Mouse (Mus musculus) E14TG2a.4 (cell line): Measurements from ENCODE around the gene Zfand3.

ENCODE experiments used
- H3K27me3 ChIP-seq: 2 replicates; pipeline ENCODE4 v1.6.1; 2014; ENCODE audit warnings: low read length, control low read depth; ENCODE audit not compliant: insufficient read depth
- H3K36me3 ChIP-seq: 2 replicates; pipeline ENCODE4 v1.6.1; 2014; ENCODE audit warnings: low read length, control low read depth; ENCODE audit not compliant: insufficient read depth
- H3K4me1 ChIP-seq: replicated peaks from 2 replicates; pipeline ENCODE4 v1.6.1; 2014; ENCODE audit warnings: low read depth, low read length, control low read depth
- H3K4me3 ChIP-seq: replicated peaks from 2 replicates; pipeline ENCODE4 v1.5.1; 2014; ENCODE audit warnings: mild to moderate bottlenecking, low read length
- H3K9me3 ChIP-seq: 2 replicates; pipeline ENCODE4 v1.6.1; 2014; ENCODE audit warnings: low read length, control low read depth
- CTCF ChIP-seq: conservative IDR thresholded peaks from 2 replicates; pipeline ENCODE4 v1.5.1; 2014; ENCODE audit warnings: low read length
- NANOG ChIP-seq: IDR thresholded peaks from 2 replicates; pipeline ENCODE4 v1.6.1; 2014; ENCODE audit warnings: borderline replicate concordance, low read length, mixed read lengths
- POU5F1 ChIP-seq: IDR thresholded peaks from 2 replicates; pipeline ENCODE4 v1.6.1; 2014; ENCODE audit warnings: low read length, borderline replicate concordance

Gene Zfand3

DNA sequence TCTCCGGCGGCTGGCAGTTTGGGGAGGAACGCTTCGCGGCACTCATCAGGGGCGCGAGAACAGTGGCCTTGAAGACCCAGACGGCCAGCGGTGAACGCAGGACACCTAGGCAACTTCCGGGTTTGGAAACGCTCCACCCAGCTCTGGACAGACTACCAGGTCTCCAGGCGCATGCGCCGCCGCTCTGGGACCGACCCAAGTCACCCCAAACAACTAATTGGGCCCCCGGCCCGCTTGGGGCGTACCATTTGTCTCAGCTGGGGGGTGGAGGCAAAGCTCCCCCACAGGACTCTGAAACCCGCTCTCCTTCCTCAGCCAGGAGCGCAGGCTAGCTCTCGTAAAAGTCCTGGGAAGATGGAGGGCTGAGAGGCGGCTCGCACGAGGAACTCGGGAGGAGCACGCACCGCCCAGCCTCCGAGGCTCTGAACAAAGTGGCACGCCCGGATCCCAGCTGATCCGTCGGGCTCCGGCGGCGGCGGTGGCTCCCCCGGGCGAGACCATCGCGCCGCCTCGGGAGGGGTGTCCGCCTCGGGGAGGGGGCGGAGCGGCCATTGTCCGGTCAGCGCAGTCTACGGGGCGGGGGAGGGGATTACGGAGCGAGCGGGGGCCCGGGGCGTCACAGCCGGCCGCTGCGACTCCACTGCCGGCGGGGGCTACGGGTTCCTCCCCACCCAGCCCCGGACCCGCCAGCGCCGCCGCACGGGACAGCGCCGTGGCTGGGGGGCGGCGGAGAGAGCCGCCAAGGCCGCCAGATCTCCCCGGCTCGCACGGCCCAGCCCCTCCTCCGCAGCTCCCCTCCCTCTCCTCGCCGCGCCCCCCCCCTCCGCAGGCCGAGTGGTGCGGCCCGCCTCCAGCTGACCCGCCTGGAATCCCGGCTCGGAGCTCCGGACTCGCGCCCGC lies at the start of gene Zfand3:
Gene Zfand3, plus strand, starts transcription at position 531 of the 900 bp plus-strand sequence.
- H3K4me3 ChIP-seq: peak within 1 kb of the TSS; percentile 91
- H3K27me3 ChIP-seq: no peaks in the 10 kb centered on the region
- peaks cover 37% of the 10 kb centered on the region for H3K4me1 ChIP-seq
- H3K9me3 ChIP-seq: no peaks in the 10 kb centered on the region
- no peak for TF ChIP-seq NANOG
- TF ChIP-seq POU5F1: no peak
- no peak for TF ChIP-seq CTCF
- H3K36me3 ChIP-seq: no peaks in the 10 kb centered on the region

DNA sequence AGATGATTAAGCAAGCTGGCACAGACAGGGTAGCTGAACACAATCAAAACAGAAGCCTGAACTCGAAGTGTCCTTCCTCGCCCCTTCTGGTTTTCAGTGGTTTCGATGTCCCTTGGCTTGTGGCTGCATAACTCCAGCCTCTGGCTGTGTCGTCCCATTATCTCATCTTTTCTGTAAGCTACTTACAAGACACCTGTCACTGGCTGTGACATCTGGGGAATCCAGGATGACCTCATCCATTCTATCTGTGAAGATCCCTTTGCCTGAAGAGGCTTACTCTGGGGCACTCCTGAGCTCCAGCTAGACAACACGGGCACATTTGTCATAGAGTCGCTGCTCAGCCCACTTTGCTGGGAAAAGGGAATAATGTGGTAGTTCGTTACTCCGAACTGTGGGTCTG lies 48.7 kb upstream of the Zfand3 start:
- H3K4me1 ChIP-seq: peaks cover 7% of the 10 kb centered on the region; the same call in 1 of the 2 replicates
- no peaks in the 10 kb centered on the region for H3K36me3 ChIP-seq
- H3K27me3 ChIP-seq: peaks cover 8% of the 10 kb centered on the region
- no peak for TF ChIP-seq POU5F1
- TF ChIP-seq CTCF: no peak
- TF ChIP-seq NANOG: no peak
- peaks cover 8% of the 10 kb centered on the region; the same call in 1 of the 2 replicates for H3K9me3 ChIP-seq
- no peak overlapping the region for H3K4me3 ChIP-seq

DNA sequence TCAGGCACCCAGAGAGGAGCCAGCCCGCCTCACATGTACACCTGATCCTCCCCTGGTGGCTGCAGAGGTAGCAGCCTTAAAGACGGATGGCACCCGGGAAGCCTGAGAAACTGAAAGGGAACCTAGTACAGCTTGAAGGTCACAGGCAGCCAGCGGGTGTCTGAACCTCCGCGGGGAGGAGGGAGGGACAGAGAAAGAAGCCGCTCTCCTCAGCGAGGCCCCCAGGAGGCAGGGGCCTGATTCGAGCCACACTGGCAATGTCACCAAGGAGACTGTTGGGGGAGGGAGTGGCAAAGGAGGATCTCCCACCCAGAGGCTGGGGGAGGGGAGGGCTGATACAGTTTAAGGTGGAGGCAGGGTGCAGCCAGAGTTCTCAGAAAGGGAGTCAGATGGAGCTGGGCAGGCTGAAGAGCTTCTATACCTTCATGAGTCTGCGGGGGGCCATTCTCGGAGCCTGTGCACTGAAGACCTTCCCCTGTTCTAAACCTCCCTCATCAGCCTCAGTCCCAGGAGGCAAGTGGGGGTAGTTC lies 40.7 kb upstream of the Zfand3 start:
- Histone ChIP-seq H3K36me3 (no peaks in the 10 kb centered on the region), H3K4me1 (peaks cover 35% of the 10 kb centered on the region), H3K27me3 (peaks cover 25% of the 10 kb centered on the region), H3K4me3 (peak overlapping the region; percentile 56), H3K9me3 (no peaks in the 10 kb centered on the region)
- TF ChIP-seq POU5F1 (no peak), CTCF (no peak), NANOG (no peak)

DNA sequence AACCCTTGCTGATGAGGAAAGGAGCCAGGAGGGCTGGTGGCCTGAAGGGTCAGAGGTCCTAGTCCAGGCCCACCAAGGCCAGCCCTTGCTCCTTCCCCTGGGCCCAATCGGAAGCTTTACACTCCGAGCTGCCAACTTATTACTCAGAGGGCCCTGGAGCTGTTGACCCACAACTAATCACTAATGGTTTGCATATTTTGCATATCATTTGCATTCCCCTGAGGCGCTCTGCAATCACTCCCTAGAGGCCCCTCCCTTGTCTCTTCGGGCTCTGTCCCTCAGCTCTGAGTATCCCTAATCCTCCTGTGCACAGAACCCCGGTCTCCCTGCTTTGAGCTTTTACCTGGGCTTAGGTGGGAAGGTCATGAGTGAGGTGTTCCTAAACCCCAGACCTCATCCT lies 39.0 kb upstream of the Zfand3 start:
- no peaks in the 10 kb centered on the region for H3K9me3 ChIP-seq
- no peaks in the 10 kb centered on the region for H3K36me3 ChIP-seq
- H3K4me1 ChIP-seq: peaks cover 35% of the 10 kb centered on the region
- H3K27me3 ChIP-seq: peaks cover 32% of the 10 kb centered on the region
- H3K4me3 ChIP-seq: peak overlapping the region; percentile 35; the same call in 1 of the 2 replicates
- TF ChIP-seq POU5F1: peak; percentile 57; the same call in 1 of the 2 replicates
- TF ChIP-seq NANOG: no peak
- TF ChIP-seq CTCF: no peak

DNA sequence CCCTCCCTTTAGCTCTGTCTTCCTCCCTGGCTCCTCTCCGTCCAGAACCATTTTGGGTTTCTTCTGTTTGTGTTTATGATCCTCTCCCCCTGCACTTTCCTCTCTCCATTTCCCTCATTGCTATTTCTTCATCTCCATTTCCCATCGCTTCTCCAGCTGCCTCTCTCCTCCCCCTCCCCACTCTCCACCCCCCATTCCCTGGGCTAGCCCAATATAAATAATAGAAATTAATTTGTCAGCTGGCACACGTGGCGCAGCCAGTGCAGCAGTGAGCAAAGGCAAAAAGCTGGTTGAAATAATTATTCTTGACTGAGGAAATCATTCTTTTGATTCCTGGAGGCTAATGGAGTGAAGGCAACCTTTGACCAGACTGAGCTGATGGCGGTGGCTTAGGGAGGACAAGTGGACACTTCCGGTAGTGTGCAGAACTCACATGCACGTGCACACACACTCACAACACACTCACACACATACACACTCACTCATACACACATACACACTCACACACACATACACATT lies 34.4 kb upstream of the Zfand3 start, which contains the start of gene Mdga1:
Gene Mdga1, minus strand, starts transcription at position 51 of the 519 bp plus-strand sequence.
- peaks cover 38% of the 10 kb centered on the region for H3K27me3 ChIP-seq
- H3K4me3 ChIP-seq: no peak within 1 kb of the TSS
- no peaks in the 10 kb centered on the region for H3K36me3 ChIP-seq
- no peaks in the 10 kb centered on the region for H3K9me3 ChIP-seq
- H3K4me1 ChIP-seq: peaks cover 40% of the 10 kb centered on the region
- TF ChIP-seq CTCF: no peak
- TF ChIP-seq NANOG: no peak
- no peak for TF ChIP-seq POU5F1

DNA sequence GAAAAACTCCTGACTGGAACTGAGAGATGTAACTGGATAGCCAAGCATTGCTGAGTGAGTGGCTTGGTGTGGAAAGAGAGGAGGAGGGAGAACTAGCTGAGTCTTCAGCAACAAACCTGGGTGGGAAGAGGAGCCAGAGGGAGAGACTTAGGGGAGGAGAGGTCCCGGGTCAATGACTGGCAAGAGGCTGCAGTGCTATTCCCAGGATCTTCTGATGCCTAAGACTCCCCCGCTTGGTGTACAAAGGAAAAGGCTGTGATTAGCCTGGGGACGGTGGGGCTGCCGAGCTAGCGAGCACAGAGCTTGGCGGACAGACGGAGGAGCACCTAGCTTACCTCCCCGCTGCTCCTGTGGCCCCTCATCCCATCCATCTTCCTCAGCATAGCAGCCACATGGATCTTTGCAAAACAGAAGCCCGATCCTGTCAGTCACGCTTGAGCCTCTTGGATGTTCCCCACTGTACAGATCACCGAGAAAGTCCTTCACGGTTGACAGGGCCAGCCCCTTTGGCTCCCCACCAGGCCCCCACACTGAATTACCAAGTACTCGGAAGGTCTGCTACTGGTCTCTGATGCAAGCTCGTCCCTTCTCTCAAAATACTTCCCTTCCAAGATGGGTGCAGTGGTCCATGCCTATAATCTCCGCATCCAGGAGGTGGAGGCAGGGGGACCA lies 32.6 kb upstream of the Zfand3 start:
- H3K36me3 ChIP-seq: no peaks in the 10 kb centered on the region
- TF ChIP-seq POU5F1 (no peak), CTCF (no peak), NANOG (no peak)
- no peaks in the 10 kb centered on the region for H3K9me3 ChIP-seq
- H3K4me1 ChIP-seq: peaks cover 42% of the 10 kb centered on the region
- H3K4me3 ChIP-seq: 0 out of 2 replicates have a peak overlapping the region, but pooled peaks have one; percentile 7
- peaks cover 27% of the 10 kb centered on the region for H3K27me3 ChIP-seq

DNA sequence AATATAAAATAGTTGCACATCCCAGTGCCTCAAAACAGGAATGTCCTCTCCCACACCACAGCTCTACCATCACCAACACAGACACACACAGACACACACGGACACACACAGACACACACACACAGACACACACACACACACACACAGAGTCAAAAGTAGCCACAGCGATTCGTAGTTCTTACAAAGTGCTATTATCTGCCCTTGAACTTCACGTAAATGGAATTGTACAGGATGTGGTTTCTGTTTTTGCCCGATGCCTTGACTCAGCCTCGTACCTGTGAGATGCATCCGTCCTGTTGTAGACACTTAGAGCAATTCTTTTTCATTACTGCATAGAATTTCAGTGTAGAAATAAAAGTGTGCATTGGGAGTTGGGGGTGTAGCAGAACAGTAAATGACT lies 31.3 kb upstream of the Zfand3 start:
- Histone ChIP-seq H3K9me3 (no peaks in the 10 kb centered on the region), H3K36me3 (no peaks in the 10 kb centered on the region), H3K4me3 (no peak overlapping the region), H3K4me1 (peaks cover 46% of the 10 kb centered on the region), H3K27me3 (peaks cover 21% of the 10 kb centered on the region; the same call in 1 of the 2 replicates)
- TF ChIP-seq POU5F1 (no peak), CTCF (no peak), NANOG (no peak)

DNA sequence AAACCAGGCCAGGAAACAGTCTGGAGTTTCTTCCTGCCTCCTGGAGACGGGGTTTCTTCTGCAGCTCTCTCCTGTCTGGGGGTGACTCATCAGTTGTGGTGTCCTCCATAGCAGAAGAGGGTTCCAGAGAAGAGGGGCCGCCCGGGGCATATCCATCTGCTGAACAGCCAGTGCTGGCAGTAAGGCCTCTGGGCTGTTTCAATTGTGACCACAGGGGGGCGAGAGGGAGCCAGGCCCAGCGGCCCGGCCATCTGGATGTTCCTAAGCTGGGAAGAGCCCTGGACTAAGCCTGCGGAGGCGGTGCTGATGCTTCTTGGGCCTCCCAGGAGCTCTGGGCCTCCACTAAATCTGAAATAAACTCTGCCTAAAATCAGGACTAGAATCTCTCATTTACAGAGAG lies 28.8 kb upstream of the Zfand3 start:
- no peaks in the 10 kb centered on the region for H3K36me3 ChIP-seq
- TF ChIP-seq CTCF (peak; percentile 90), POU5F1 (no peak), NANOG (no peak)
- peaks cover 12% of the 10 kb centered on the region; the same call in 1 of the 2 replicates for H3K27me3 ChIP-seq
- H3K9me3 ChIP-seq: no peaks in the 10 kb centered on the region
- peak overlapping the region; percentile 55 for H3K4me3 ChIP-seq
- H3K4me1 ChIP-seq: peaks cover 67% of the 10 kb centered on the region
